ENCODE assay signal across 17 mouse cellular contexts in the genomic region with DNA sequence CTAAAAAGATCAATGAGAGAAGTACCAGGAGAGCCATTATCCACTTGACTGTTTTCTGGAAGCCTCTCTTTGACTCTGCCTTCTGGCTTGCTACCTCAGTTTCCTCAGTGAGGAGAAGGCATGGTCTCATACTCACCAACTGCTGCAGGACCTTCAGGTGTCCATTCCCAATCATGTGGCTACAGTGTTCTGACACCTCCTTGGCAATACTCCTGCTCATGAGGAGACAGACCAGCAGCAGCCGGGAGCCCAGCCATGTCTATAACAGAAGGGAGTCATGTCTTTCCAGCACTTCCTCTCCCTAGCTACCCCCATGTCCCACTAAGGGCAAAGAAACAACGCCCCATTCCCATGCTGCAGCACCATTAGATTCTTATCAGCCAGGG.
"Had no signal": no experiment of that assay in that cellular context is flagged by ENCODE, and none has a peak within 500 bp of the region (broad histone marks: within the 10 kb centered on the region; RNA-seq: fewer than 3 reads in every experiment).

No protein-coding gene starts in this region.

- H3K36me3 ChIP-seq: midbrain, embryonic 15.5 days had no signal

- H3K27me3 ChIP-seq: midbrain, embryonic 15.5 days; neural tube, embryonic 13.5 days; stomach, embryonic 15.5 days had no signal

- H3K4me3 ChIP-seq: left cerebral cortex, adult 2 months; limb, embryonic 10.5 days; liver, embryonic 15.5 days; midbrain, embryonic 15.5 days; neural tube, embryonic 13.5 days; stomach, embryonic 15.5 days had no signal

- DNase-seq: kidney, postnatal 10 days; kidney, postnatal 4 days; lung, adult 2 months; lung, postnatal 36 days; retina, postnatal 1 day; right cerebral cortex, postnatal 4 days; spleen, adult 18-20 months; thymus, adult 2 months; thymus, postnatal 25 days had no signal

- ATAC-seq: lung, postnatal 0 days; midbrain, embryonic 15.5 days had no signal

- H3K4me2 ChIP-seq: liver, embryonic 11.5 days; liver, embryonic 15.5 days; midbrain, embryonic 15.5 days; neural tube, embryonic 13.5 days; stomach, embryonic 15.5 days had no signal

- H3K27ac ChIP-seq: left cerebral cortex, adult 2 months; limb, embryonic 10.5 days; liver, embryonic 15.5 days; midbrain, embryonic 15.5 days; neural tube, embryonic 13.5 days; stomach, embryonic 15.5 days had no signal

- H3K9ac ChIP-seq: liver, embryonic 15.5 days; midbrain, embryonic 15.5 days; neural tube, embryonic 13.5 days; stomach, embryonic 15.5 days had no signal

- H3K9me3 ChIP-seq: limb, embryonic 10.5 days; liver, embryonic 15.5 days; midbrain, embryonic 15.5 days; neural tube, embryonic 13.5 days; stomach, embryonic 15.5 days had no signal
